Mouse (Mus musculus): ENCODE results near the gene Stx11. TPM values are rescaled to one million over a fixed set of nuclear protein-coding genes. Genes with fewer than 3 reads are reported as not detected.

Gene Stx11
- total and polyA plus RNA-seq, 3 experiments = 1.9 to 2.9 TPM; not detected in 1

DNA sequence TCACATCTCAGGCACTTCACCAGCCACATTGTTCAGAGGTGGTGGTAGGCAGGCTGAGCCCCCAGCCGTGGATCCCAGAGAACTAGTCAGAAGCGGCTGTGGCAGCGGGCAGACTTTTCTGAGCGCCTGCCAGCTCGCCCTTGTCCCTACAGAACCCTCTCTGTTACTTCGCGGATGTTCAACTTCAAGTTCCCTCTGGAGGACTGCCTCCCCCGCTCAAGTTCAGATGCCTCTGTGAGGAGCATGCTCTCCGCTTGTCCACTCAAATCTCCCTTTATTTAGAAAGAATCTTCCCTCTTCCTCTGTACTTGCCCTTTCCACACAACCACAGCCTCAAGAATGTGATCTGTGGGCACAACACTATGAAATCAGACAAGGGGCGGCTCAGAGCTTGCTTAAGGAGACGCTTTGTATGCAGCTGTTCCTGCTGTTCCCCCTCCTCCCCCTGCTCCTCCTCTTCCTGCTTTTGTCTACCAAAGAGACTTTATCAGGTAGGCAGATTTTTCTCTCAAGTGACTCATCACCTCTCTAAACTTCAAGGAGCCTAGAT lies 52.0 kb downstream of the Stx11 start (continued):
- TF ChIP-seq BHLHE40 (IDR thresholded peaks at IDR 0.05; ENCODE audit: borderline replicate concordance, low read depth, low read length) (no peak), SMC3 (IDR thresholded peaks at IDR 0.05; ENCODE audit: low read depth, low read length) (no peak), MXI1 (IDR thresholded peaks at IDR 0.05; ENCODE audit: low read depth, low read length) (0 out of 2 replicates have a peak, but pooled peaks have one; percentile 38), CTCF (IDR thresholded peaks at IDR 0.05 in 2 of 3, conservative IDR thresholded peaks at IDR 0.05 in 1 of 3; ENCODE audit: control insufficient read depth in 1 of 3, insufficient read depth in 1 of 3, low read depth in 2 of 3, low read length in 3 of 3, poor library complexity in 1 of 3, severe bottlenecking in 1 of 3) (no peak), KAT2A (conservative IDR thresholded peaks at IDR 0.05; ENCODE audit: low read depth, low read length) (no peak), EP300 (IDR thresholded peaks at IDR 0.05; ENCODE audit: low read depth in 1 of 2, low read length in 2 of 2) (peak; percentile 55 to 59; a peak in 3 of 4 replicates), ZC3H11A (IDR thresholded peaks at IDR 0.05; ENCODE audit: low read depth, low read length) (no peak), ETS1 (IDR thresholded peaks at IDR 0.05; ENCODE audit: low read depth, low read length) (peak; percentile 75), JUND (IDR thresholded peaks at IDR 0.05; ENCODE audit: low read depth, low read length) (peak; percentile 82; the same call in 1 of the 2 replicates), MAX (IDR thresholded peaks at IDR 0.05; ENCODE audit: low read length) (0 out of 2 replicates have a peak, but pooled peaks have one; percentile 40)

- H3K9ac ChIP-seq (ENCODE audit: control insufficient read depth, low read depth, low read length, poor library complexity, severe bottlenecking) = peak overlapping the region; percentile 65
- peaks cover 0 to 4% of the 10 kb centered on the region in 2 experiments; a peak in 2 of 4 replicates for H3K36me3 ChIP-seq (ENCODE audit: control insufficient read depth in 1 of 2, insufficient read depth in 2 of 2, low read length in 2 of 2)
- peak overlapping the region; percentile 64 to 72 for H3K4me3 ChIP-seq (ENCODE audit: control insufficient read depth in 1 of 2, insufficient read depth in 1 of 2, low read depth in 2 of 2, low read length in 2 of 2)
- no peak for TF ChIP-seq MAX (IDR thresholded peaks at IDR 0.05; ENCODE audit: low read length)
- TF ChIP-seq NELFE (IDR thresholded peaks at IDR 0.05; ENCODE audit: low read depth, low read length) = no peak
- no peak for TF ChIP-seq SIN3A (IDR thresholded peaks at IDR 0.05; ENCODE audit: low read length)
- no peak for TF ChIP-seq CTCF (IDR thresholded peaks at IDR 0.05 in 2 of 3, conservative IDR thresholded peaks at IDR 0.05 in 1 of 3; ENCODE audit: control insufficient read depth in 1 of 3, insufficient read depth in 1 of 3, low read depth in 2 of 3, low read length in 3 of 3, poor library complexity in 1 of 3, severe bottlenecking in 1 of 3)
- TF ChIP-seq JUND (IDR thresholded peaks at IDR 0.05; ENCODE audit: low read depth, low read length) = no peak
- no peak for TF ChIP-seq BHLHE40 (IDR thresholded peaks at IDR 0.05; ENCODE audit: borderline replicate concordance, low read depth, low read length)
- no peak for TF ChIP-seq ZNF384 (IDR thresholded peaks at IDR 0.05; ENCODE audit: low read depth, low read length)
- TF ChIP-seq POLR2AphosphoS2 (IDR thresholded peaks at IDR 0.05; ENCODE audit: low read length) = no peak
- no peak for TF ChIP-seq USF1 (IDR thresholded peaks at IDR 0.05; ENCODE audit: low read depth, low read length)
- TF ChIP-seq GATA1 (IDR thresholded peaks at IDR 0.05; ENCODE audit: low read depth, low read length) = no peak
- TF ChIP-seq ZMIZ1 (IDR thresholded peaks at IDR 0.05; ENCODE audit: low read depth, low read length) = no peak
- no peak for TF ChIP-seq CHD2 (IDR thresholded peaks at IDR 0.05; ENCODE audit: low read length)
- TF ChIP-seq KAT2A (conservative IDR thresholded peaks at IDR 0.05; ENCODE audit: low read depth, low read length) = no peak
- H3K4me1 ChIP-seq (ENCODE audit: control insufficient read depth in 1 of 2, insufficient read depth in 2 of 2, low read length in 2 of 2) = peaks cover 0 to 6% of the 10 kb centered on the region in 2 experiments; a peak in 3 of 4 replicates
- H3K79me2 ChIP-seq (ENCODE audit: control insufficient read depth, insufficient read depth, low read length, poor library complexity) = no peaks in the 10 kb centered on the region; the same call in 1 of the 2 replicates
- no peak for DNase-seq (ENCODE audit: low read depth, low spot score)
- no peak overlapping the region; the same call in 1 of the 2 replicates for H3K27ac ChIP-seq (ENCODE audit: control insufficient read depth, low read depth, low read length)
- no peaks in the 10 kb centered on the region for H3K27me3 ChIP-seq (ENCODE audit: control insufficient read depth in 1 of 2, insufficient read depth in 2 of 2, low read length in 2 of 2)
- H3K9me3 ChIP-seq (replicated peaks; ENCODE audit: insufficient read depth, low read length) = no peaks in the 10 kb centered on the region
These were observed 52.6 kb downstream of the Stx11 start for GRCm38 (mm10) chr10:12911451-12911850.

Measured in MEL (cell line).